Mouse (Mus musculus): ENCODE measurements around the gene Mthfd1.

DNA sequence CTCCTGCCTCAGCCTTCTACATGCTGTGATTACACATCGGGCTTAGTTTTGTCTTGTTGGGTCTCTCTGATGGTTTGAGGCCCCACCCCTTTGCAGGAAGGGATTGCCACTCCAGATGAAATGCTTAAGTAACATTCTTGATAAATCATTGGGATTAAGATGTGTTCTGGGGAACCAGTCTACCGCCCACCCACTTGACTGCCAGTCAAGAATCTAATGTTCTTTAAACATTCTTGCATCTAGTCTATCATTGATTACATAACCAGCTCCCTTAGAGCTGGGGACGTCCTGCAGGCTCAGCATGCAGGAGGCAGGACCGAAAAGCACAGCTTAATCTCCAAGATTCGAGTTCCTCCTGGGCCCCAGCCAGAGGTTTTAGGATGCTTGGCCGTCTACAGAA, 23.1 kb downstream of the Mthfd1 start:
- TF ChIP-seq CTCF (IDR thresholded peaks at IDR 0.05 in 2 of 3, conservative IDR thresholded peaks at IDR 0.05 in 1 of 3; ENCODE audit: control insufficient read depth in 1 of 3, insufficient read depth in 1 of 3, low read depth in 2 of 3, low read length in 3 of 3, poor library complexity in 1 of 3, severe bottlenecking in 1 of 3) (no peak), GATA1 (IDR thresholded peaks at IDR 0.05; ENCODE audit: low read depth, low read length) (no peak), ZKSCAN1 (IDR thresholded peaks at IDR 0.05; ENCODE audit: low read depth, low read length) (no peak), TBP (IDR thresholded peaks at IDR 0.05; ENCODE audit: low read depth, low read length) (no peak), POLR2A (IDR thresholded peaks at IDR 0.05; ENCODE audit: control insufficient read depth in 1 of 2, insufficient read depth in 1 of 2, low read depth in 1 of 2, low read length in 2 of 2, poor library complexity in 1 of 2) (no peak), SIN3A (IDR thresholded peaks at IDR 0.05; ENCODE audit: low read length) (no peak), RAD21 (IDR thresholded peaks at IDR 0.05; ENCODE audit: low read depth, low read length) (no peak), EP300 (IDR thresholded peaks at IDR 0.05; ENCODE audit: low read depth in 1 of 2, low read length in 2 of 2) (no peak), MYC (IDR thresholded peaks at IDR 0.05; ENCODE audit: low read depth, low read length) (no peak), TCF12 (IDR thresholded peaks at IDR 0.05; ENCODE audit: low read depth, low read length) (no peak), BHLHE40 (IDR thresholded peaks at IDR 0.05; ENCODE audit: borderline replicate concordance, low read depth, low read length) (no peak), UBTF (IDR thresholded peaks at IDR 0.05; ENCODE audit: borderline replicate concordance, insufficient read depth, low read depth, low read length) (no peak), ZC3H11A (IDR thresholded peaks at IDR 0.05; ENCODE audit: low read depth, low read length) (no peak), RCOR1 (IDR thresholded peaks at IDR 0.05; ENCODE audit: low read depth, low read length) (no peak)

Measured in MEL (cell line).